Mouse (Mus musculus) lung, postnatal 0 days (tissue): ENCODE results near the gene Gm5136. TPM values are rescaled to one million over a fixed set of nuclear protein-coding genes. Genes with fewer than 3 reads are reported as not detected.

ENCODE experiments used
- ATAC-seq: fragments of 200-750 bp; cut with Nextera tagmentation; 2 replicates; pipeline ENCODE4 v1.8.0; 2017; ENCODE audit warnings: moderate library complexity
- DNase-seq: peaks from one replicate; pipeline ENCODE4 v3.0.0-alpha.2; 2016; ENCODE audit warnings: low spot score
- H3K27ac ChIP-seq: fragments of 300-500 bp; sonication (generic); 2 replicates; pipeline ENCODE4 v1.5.1; 2014; ENCODE audit warnings: antibody characterized with exemption, mild to moderate bottlenecking, low read length, mixed read lengths
- H3K27me3 ChIP-seq: fragments of 300-500 bp; sonication (generic); replicated peaks from 2 replicates; pipeline ENCODE4 v1.6.1; 2014; ENCODE audit warnings: low read length, mixed read lengths; ENCODE audit not compliant: insufficient read depth
- H3K36me3 ChIP-seq: fragments of 300-500 bp; sonication (generic); 2 replicates; pipeline ENCODE4 v1.6.1; 2014; ENCODE audit warnings: low read length, mixed read lengths; ENCODE audit not compliant: insufficient read depth
- H3K4me1 ChIP-seq: fragments of 300-500 bp; sonication (generic); 2 replicates; pipeline ENCODE4 v1.6.1; 2014; ENCODE audit warnings: antibody characterized with exemption, low read depth, low read length, mixed read lengths; ENCODE audit not compliant: insufficient read depth
- H3K4me2 ChIP-seq: fragments of 300-500 bp; sonication (generic); replicated peaks from 2 replicates; pipeline ENCODE4 v1.6.1; 2014; ENCODE audit warnings: low read depth, mild to moderate bottlenecking, low read length, moderate library complexity, mixed read lengths
- H3K4me3 ChIP-seq: fragments of 300-500 bp; sonication (generic); 2 replicates; pipeline ENCODE4 v1.5.1; 2014; ENCODE audit warnings: low read depth, low read length
- H3K9ac ChIP-seq: fragments of 300-500 bp; sonication (generic); replicated peaks from 2 replicates; pipeline ENCODE4 v1.6.1; 2014; ENCODE audit warnings: low read depth, mild to moderate bottlenecking
- H3K9me3 ChIP-seq: fragments of 300-500 bp; sonication (generic); 2 replicates; pipeline ENCODE4 v1.6.1; 2016; ENCODE audit warnings: low read length, mixed read lengths
- CTCF ChIP-seq: IDR thresholded peaks from 2 replicates; pipeline ENCODE4 v1.5.1; 2016; ENCODE audit warnings: antibody characterized with exemption, mild to moderate bottlenecking
- EP300 ChIP-seq: IDR thresholded peaks from 2 replicates; pipeline ENCODE4 v1.6.1; 2016; ENCODE audit warnings: antibody characterized with exemption, mild to moderate bottlenecking, control low read depth
- WGBS: fragments of 180-500 bp; shearing (Covaris S2); extraction: QIAGEN DNeasy Blood & Tissue Kit; methylation state at CpG from one replicate; pipeline ENCODE4 v1.1.7; 2014; 5-methylcytosine and 5-hydroxymethylcytosine counted together
- polyA plus RNA-seq: library from polyadenylated mRNA; unstranded; fragments of >200 nt; fragmentation: Nextera tagmentation; extraction: Ambion mirVana; gene quantifications from 2 replicates; pipeline ENCODE4 v1.2.1, GENCODE M21; 2015

Gene Gm5136
- polyA plus RNA-seq, 1 experiment from 2014 or later, result not detected

GRCm38 (mm10) chr10:108677053-108677452 lies 22.9 kb downstream of the Gm5136 start:
- Histone ChIP-seq H3K27me3 (no peaks in the 10 kb centered on the region), H3K9me3 (no peaks in the 10 kb centered on the region), H3K36me3 (no peaks in the 10 kb centered on the region), H3K4me1 (no peaks in the 10 kb centered on the region), H3K4me2 (no peak overlapping the region), H3K27ac (no peak overlapping the region), H3K4me3 (no peak overlapping the region), H3K9ac (no peak overlapping the region)
- ATAC-seq, result no peak
- TF ChIP-seq CTCF (no peak), EP300 (no peak)
- DNase-seq, result no peak
- WGBS, result 72% methylated on average over 8 of the region's 8 CpGs

- ATAC-seq, result no peak
- whole genome bisulfite sequencing, result 85% methylated on average over 3 of the region's 3 CpGs
- no peak overlapping the region for H3K4me3 ChIP-seq
- no peak for DNase-seq
- no peak overlapping the region for H3K27ac ChIP-seq
- H3K27me3 ChIP-seq, result no peaks in the 10 kb centered on the region
- H3K9ac ChIP-seq, result no peak overlapping the region
- TF ChIP-seq EP300, result no peak
- TF ChIP-seq CTCF, result no peak
- no peak overlapping the region for H3K4me2 ChIP-seq
- no peaks in the 10 kb centered on the region for H3K4me1 ChIP-seq
- no peaks in the 10 kb centered on the region for H3K36me3 ChIP-seq
- no peaks in the 10 kb centered on the region for H3K9me3 ChIP-seq
Observed at GRCm38 (mm10) chr10:108668944-108669343, 31.0 kb downstream of the Gm5136 start.

GRCm38 (mm10) chr10:108660295-108660694 lies 39.7 kb downstream of the Gm5136 start:
- DNase-seq (no peak), ATAC-seq (no peak)
- WGBS, result 63% methylated on average over 3 of the region's 3 CpGs
- Histone ChIP-seq H3K4me3 (no peak overlapping the region), H3K36me3 (no peaks in the 10 kb centered on the region), H3K4me1 (no peaks in the 10 kb centered on the region), H3K4me2 (no peak overlapping the region), H3K27me3 (no peaks in the 10 kb centered on the region), H3K9ac (no peak overlapping the region), H3K27ac (no peak overlapping the region), H3K9me3 (no peaks in the 10 kb centered on the region)
- TF ChIP-seq CTCF (no peak), EP300 (no peak)

- Histone ChIP-seq H3K4me3 (no peak overlapping the region), H3K27ac (no peak overlapping the region), H3K36me3 (no peaks in the 10 kb centered on the region), H3K9me3 (no peaks in the 10 kb centered on the region), H3K9ac (no peak overlapping the region), H3K27me3 (no peaks in the 10 kb centered on the region), H3K4me1 (no peaks in the 10 kb centered on the region), H3K4me2 (no peak overlapping the region)
- WGBS, result 69% methylated on average over 2 of the region's 2 CpGs
- no peak for DNase-seq
- ATAC-seq, result no peak
- no peak for TF ChIP-seq EP300
- no peak for TF ChIP-seq CTCF
Observed at GRCm38 (mm10) chr10:108658300-108658699, 41.7 kb downstream of the Gm5136 start.

GRCm38 (mm10) chr10:108657669-108658068 lies 42.3 kb downstream of the Gm5136 start:
- H3K36me3 ChIP-seq, result no peaks in the 10 kb centered on the region
- ATAC-seq (no peak), DNase-seq (no peak)
- H3K4me2 ChIP-seq, result no peak overlapping the region
- no peaks in the 10 kb centered on the region for H3K27me3 ChIP-seq
- H3K27ac ChIP-seq, result no peak overlapping the region
- TF ChIP-seq CTCF (no peak), EP300 (no peak)
- H3K9me3 ChIP-seq, result no peaks in the 10 kb centered on the region
- no peak overlapping the region for H3K9ac ChIP-seq
- H3K4me3 ChIP-seq, result no peak overlapping the region
- H3K4me1 ChIP-seq, result no peaks in the 10 kb centered on the region

- Histone ChIP-seq H3K4me3 (no peak overlapping the region), H3K9me3 (no peaks in the 10 kb centered on the region), H3K4me1 (no peaks in the 10 kb centered on the region), H3K27ac (no peak overlapping the region), H3K9ac (no peak overlapping the region), H3K27me3 (no peaks in the 10 kb centered on the region), H3K36me3 (no peaks in the 10 kb centered on the region), H3K4me2 (no peak overlapping the region)
- WGBS, result 48% methylated on average over 4 of the region's 4 CpGs
- TF ChIP-seq CTCF, result no peak
- no peak for TF ChIP-seq EP300
- no peak for DNase-seq
- ATAC-seq, result no peak
Observed at GRCm38 (mm10) chr10:108656898-108657297, 43.1 kb downstream of the Gm5136 start.

- Histone ChIP-seq H3K4me3 (no peak overlapping the region), H3K4me2 (no peak overlapping the region), H3K9me3 (no peaks in the 10 kb centered on the region), H3K9ac (no peak overlapping the region), H3K36me3 (no peaks in the 10 kb centered on the region), H3K27me3 (no peaks in the 10 kb centered on the region), H3K4me1 (no peaks in the 10 kb centered on the region), H3K27ac (no peak overlapping the region)
- ATAC-seq (no peak), DNase-seq (no peak)
- no peak for TF ChIP-seq EP300
- TF ChIP-seq CTCF, result no peak
- WGBS, result 93% methylated on average over 11 of the region's 11 CpGs
Observed at GRCm38 (mm10) chr10:108655074-108655473, 44.9 kb downstream of the Gm5136 start.
